Mouse (Mus musculus) heart, embryonic 14.5 days (tissue): ENCODE data around the gene Gid4. TPM values are rescaled to one million over a fixed set of nuclear protein-coding genes. Genes with fewer than 3 reads are reported as not detected.

Experiments
- ATAC-seq: fragments of 200-750 bp; cut with Nextera tagmentation; 2 replicates; pipeline ENCODE4 v1.8.0; 2017; ENCODE audit warnings: low read depth, moderate TSS enrichment; ENCODE audit not compliant: insufficient number of reproducible peaks, insufficient read depth, low FRiP score
- H3K27ac ChIP-seq, 2 experiments: fragments of 200-500 bp in 1 of 2; fragments of 300-500 bp in 1 of 2; sonication (generic) in 1 of 2; replicated peaks in 1 of 2; 2 replicates each; pipeline ENCODE4 v1.5.1; 2012 to 2014; ENCODE audit warnings: low read depth in 2 of 2, low read length in 2 of 2, control low read depth in 1 of 2, mild to moderate bottlenecking in 1 of 2, mixed read lengths in 1 of 2; ENCODE audit not compliant: control insufficient read depth in 1 of 2, insufficient read depth in 1 of 2
- H3K27me3 ChIP-seq: fragments of 300-500 bp; sonication (generic); 2 replicates; pipeline ENCODE4 v1.6.1; 2014; ENCODE audit warnings: mild to moderate bottlenecking, low read length, control low read depth; ENCODE audit not compliant: control insufficient read depth, insufficient read depth
- H3K36me3 ChIP-seq: fragments of 300-500 bp; sonication (generic); 2 replicates; pipeline ENCODE4 v1.6.1; 2014; ENCODE audit warnings: mild to moderate bottlenecking, control low read depth, low read length, mixed read lengths; ENCODE audit not compliant: control insufficient read depth, insufficient read depth
- H3K4me1 ChIP-seq, 2 experiments: fragments of 200-500 bp in 1 of 2; fragments of 300-500 bp in 1 of 2; sonication (generic) in 1 of 2; 2 replicates each; pipeline ENCODE4 v1.6.1; 2012 to 2014; ENCODE audit warnings: low read length in 2 of 2, control low read depth in 1 of 2, mixed read lengths in 1 of 2; ENCODE audit not compliant: control insufficient read depth in 2 of 2, insufficient read depth in 2 of 2
- H3K4me2 ChIP-seq: fragments of 300-500 bp; sonication (generic); 2 replicates; pipeline ENCODE4 v1.6.1; 2014; ENCODE audit warnings: mild to moderate bottlenecking, low read length
- H3K4me3 ChIP-seq, 2 experiments: fragments of 200-500 bp in 1 of 2; fragments of 300-500 bp in 1 of 2; sonication (generic) in 1 of 2; 2 replicates each; pipeline ENCODE4 v1.5.1; 2012 to 2014; ENCODE audit warnings: low read length in 2 of 2, mild to moderate bottlenecking in 2 of 2, control low read depth in 1 of 2, low read depth in 1 of 2, moderate library complexity in 1 of 2; ENCODE audit not compliant: control insufficient read depth in 1 of 2, insufficient read depth in 1 of 2
- H3K9ac ChIP-seq: fragments of 300-500 bp; sonication (generic); 2 replicates; pipeline ENCODE4 v1.6.1; 2014; ENCODE audit warnings: mild to moderate bottlenecking, low read length
- H3K9me3 ChIP-seq: fragments of 300-500 bp; sonication (generic); 2 replicates; pipeline ENCODE4 v1.6.1; 2016; ENCODE audit warnings: low read length, control low read depth; ENCODE audit not compliant: control insufficient read depth
- WGBS: fragments of 180-500 bp; shearing (Covaris S2); extraction: QIAGEN DNeasy Blood & Tissue Kit; methylation state at CpG from one replicate; pipeline ENCODE4 v1.1.7; 2014; 5-methylcytosine and 5-hydroxymethylcytosine counted together
- polyA plus RNA-seq: library from polyadenylated mRNA; unstranded; fragments of >200 nt; fragmentation: Nextera tagmentation; extraction: Ambion mirVana; gene quantifications from 2 replicates; pipeline ENCODE4 v1.2.1, GENCODE M21; 2014

Gid4 gene
- polyA plus RNA-seq, 1 experiment from 2014 or later, result 23.4 TPM

DNA sequence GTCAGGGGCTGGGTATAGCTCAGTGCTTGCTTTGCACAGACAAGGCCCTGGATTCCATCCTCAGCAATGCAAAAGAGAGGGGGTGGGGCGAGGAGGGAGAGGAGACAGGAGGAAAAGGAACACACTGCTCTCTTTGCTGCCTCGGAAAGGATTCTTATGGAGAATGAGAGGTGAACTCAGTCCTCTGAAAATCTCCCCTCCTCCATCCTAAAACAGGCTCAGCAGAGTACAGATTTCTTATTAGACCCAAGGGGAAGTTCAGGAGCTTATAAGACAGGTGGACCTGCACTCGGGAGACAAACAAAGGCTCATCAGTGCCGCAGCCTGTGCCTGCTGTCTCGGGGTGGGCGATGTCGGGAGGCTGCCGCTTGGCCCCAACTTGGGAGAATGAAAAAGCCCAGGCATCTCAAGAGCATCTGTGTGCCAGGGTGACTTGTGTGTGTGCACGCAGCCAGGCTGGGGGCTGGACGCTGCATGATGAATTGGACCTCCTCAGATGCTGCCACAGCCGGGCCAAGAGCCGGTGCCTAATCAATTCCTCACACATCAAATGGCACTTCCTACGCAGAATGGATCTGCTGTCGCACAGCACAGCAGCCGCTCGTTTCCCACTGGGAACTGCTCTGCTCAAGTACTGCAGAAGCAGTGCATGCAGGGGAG lies 32.1 kb upstream of the Gid4 start:
- Histone ChIP-seq H3K4me2 (peak overlapping the region; percentile 18; the same call in 1 of the 2 replicates), H3K4me1 (peaks cover 4% of the 10 kb centered on the region in 2 experiments; a peak in 2 of 4 replicates), H3K27ac (no peak overlapping the region), H3K27me3 (no peaks in the 10 kb centered on the region), H3K9ac (no peak overlapping the region), H3K9me3 (no peaks in the 10 kb centered on the region), H3K36me3 (no peaks in the 10 kb centered on the region), H3K4me3 (no peak overlapping the region)
- ATAC-seq, result no peak
- WGBS, result 9% methylated on average over 16 of the region's 16 CpGs

DNA sequence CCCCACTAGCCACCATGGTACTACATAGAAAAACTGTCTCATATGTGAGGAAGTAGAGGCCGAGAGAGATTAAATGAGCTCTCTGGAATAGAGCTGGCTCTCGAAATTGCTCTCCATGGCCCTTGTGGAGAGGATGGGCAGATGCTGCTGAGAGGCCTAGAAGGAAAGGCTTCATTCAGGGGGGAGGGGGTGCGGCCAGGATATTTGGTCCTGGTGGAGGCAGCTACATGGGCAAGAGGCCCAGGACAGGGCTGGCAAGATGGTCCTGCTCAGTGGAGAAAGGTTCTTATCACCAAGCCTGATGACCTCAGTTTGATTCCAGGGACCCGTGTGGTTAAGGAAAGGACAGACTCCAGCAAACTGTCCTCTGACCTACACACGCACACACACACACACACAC lies 31.0 kb upstream of the Gid4 start:
- H3K27me3 ChIP-seq, result no peaks in the 10 kb centered on the region
- no peak for ATAC-seq
- no peak overlapping the region for H3K27ac ChIP-seq
- H3K9me3 ChIP-seq, result no peaks in the 10 kb centered on the region
- no peak overlapping the region for H3K4me3 ChIP-seq
- H3K36me3 ChIP-seq, result no peaks in the 10 kb centered on the region
- H3K9ac ChIP-seq, result no peak overlapping the region
- no peak overlapping the region for H3K4me2 ChIP-seq
- peaks cover 4% of the 10 kb centered on the region in 2 experiments; a peak in 2 of 4 replicates for H3K4me1 ChIP-seq
- 64% methylated on average over 5 of the region's 5 CpGs for WGBS

DNA sequence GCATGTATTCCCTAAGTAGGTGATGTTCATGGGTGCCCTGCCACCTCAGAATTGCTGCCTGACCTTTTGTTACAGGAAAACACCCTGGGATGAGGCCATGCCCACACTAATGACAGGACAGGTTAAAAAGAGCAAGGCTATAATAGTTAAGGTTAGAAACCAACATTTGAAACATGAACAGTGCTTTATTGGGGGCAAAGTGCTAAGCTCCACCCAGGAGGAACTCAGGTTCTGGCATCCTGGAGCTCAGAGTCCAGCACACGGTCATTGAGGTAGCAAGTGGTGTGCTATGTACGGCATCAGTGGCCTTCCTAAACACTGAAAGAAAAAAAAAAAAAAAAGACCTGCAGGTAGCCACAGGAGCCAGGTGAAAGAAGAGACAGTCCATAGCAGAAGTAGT lies 29.0 kb upstream of the Gid4 start:
- H3K4me3 ChIP-seq, result no peak overlapping the region
- no peak overlapping the region for H3K27ac ChIP-seq
- peaks cover 4% of the 10 kb centered on the region in 2 experiments; a peak in 2 of 4 replicates for H3K4me1 ChIP-seq
- WGBS, result 75% methylated on average over 2 of the region's 2 CpGs
- no peak for ATAC-seq
- H3K4me2 ChIP-seq, result no peak overlapping the region
- H3K9ac ChIP-seq, result no peak overlapping the region
- no peaks in the 10 kb centered on the region for H3K27me3 ChIP-seq
- no peaks in the 10 kb centered on the region for H3K36me3 ChIP-seq
- no peaks in the 10 kb centered on the region for H3K9me3 ChIP-seq

DNA sequence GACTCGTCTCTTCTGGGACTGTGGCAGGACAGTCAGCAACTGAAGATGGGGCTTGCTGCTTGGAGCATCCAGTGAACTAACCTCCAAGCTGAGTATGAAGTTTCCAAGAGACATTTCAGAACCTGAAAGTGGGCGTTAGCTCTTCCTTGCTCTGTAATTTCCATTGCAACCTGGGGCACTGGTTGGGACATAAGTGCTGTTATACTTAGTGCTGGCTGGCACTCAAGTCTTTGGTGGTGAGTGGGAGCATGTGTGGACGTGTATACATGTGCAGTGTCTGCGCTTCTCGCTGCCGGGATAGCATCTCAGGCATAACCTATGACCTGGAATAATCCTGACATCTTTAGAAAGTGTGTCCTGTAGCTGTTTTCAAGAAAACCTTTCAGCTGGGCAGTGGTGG lies 25.6 kb upstream of the Gid4 start:
- no peaks in the 10 kb centered on the region for H3K27me3 ChIP-seq
- H3K4me2 ChIP-seq, result no peak overlapping the region
- H3K36me3 ChIP-seq, result no peaks in the 10 kb centered on the region
- no peak for ATAC-seq
- no peaks in the 10 kb centered on the region for H3K4me1 ChIP-seq
- H3K9ac ChIP-seq, result no peak overlapping the region
- 81% methylated on average over 6 of the region's 6 CpGs for WGBS
- no peak overlapping the region for H3K27ac ChIP-seq
- no peak overlapping the region for H3K4me3 ChIP-seq
- no peaks in the 10 kb centered on the region for H3K9me3 ChIP-seq

DNA sequence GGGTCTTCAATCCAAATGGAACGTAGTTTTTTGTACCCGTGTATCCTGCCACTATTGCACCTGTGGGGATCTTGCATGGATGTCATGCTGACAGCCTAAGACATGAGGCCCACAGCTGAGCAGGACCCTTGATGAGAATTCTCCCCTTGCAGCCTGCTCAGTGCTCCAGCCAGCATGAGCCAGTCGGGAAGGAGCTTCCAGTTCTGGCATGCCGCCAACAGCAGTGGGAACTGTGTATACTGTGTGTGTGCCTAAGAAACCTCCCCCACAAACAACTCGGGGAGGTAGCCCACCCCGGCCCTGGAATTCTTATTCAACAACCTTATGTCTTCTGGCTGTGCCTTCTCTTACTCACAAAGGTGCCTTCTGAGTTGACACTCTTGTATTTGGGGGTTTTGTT lies 20.4 kb upstream of the Gid4 start:
- Histone ChIP-seq H3K27ac (no peak overlapping the region), H3K9me3 (no peaks in the 10 kb centered on the region), H3K27me3 (no peaks in the 10 kb centered on the region), H3K4me1 (peaks cover 0 to 5% of the 10 kb centered on the region in 2 experiments; a peak in 1 of 4 replicates), H3K36me3 (peaks cover 16% of the 10 kb centered on the region), H3K9ac (no peak overlapping the region), H3K4me2 (no peak overlapping the region), H3K4me3 (no peak overlapping the region)
- 57% methylated on average over 6 of the region's 6 CpGs for WGBS
- no peak for ATAC-seq

DNA sequence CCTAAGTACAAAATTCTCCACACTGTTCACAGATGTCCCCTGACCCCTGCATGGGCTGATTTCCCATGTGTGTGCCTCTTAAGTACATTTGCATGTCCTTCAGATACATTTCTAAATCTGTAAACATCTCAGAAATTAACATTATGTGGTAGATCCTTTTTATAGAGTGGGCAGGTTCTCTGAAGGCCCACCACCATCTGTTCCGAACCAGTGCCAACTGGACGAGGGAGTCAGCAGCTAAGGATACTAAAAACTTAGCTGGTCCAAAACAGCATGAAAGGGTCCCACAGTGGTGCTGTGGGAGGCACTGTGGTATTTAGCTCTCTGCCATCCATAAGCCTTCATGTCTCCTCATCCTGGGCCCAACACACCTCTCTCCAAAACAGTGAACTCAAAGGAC lies 19.8 kb upstream of the Gid4 start:
- peaks cover 0 to 5% of the 10 kb centered on the region in 2 experiments; a peak in 1 of 4 replicates for H3K4me1 ChIP-seq
- H3K27ac ChIP-seq, result no peak overlapping the region
- H3K4me3 ChIP-seq, result no peak overlapping the region
- H3K4me2 ChIP-seq, result no peak overlapping the region
- WGBS, result 91% methylated on average over 2 of the region's 2 CpGs
- peaks cover 23% of the 10 kb centered on the region for H3K36me3 ChIP-seq
- no peak overlapping the region for H3K9ac ChIP-seq
- no peak for ATAC-seq
- no peaks in the 10 kb centered on the region for H3K9me3 ChIP-seq
- no peaks in the 10 kb centered on the region for H3K27me3 ChIP-seq

DNA sequence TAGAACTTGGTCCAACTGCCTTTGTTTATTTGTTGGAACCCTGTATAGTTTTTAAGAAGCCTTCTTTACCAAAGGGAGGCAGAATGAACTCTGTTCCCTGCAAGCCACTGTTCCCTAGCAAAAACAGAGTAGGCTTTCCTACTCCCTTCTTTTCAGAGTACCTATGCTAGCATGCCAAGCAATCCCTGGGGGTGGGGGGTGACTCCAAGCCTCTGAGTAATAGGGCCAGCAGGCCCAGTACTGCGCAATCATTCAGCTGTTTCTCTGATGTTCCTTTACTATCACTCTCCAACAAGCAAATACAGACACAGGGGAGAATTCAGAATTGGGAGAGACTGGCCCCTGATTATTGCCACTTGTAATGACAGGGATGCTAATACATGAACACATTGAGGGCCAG lies 10.3 kb upstream of the Gid4 start:
- Histone ChIP-seq H3K27ac (no peak overlapping the region), H3K4me1 (no peaks in the 10 kb centered on the region), H3K9me3 (no peaks in the 10 kb centered on the region), H3K4me3 (no peak overlapping the region), H3K4me2 (no peak overlapping the region), H3K27me3 (no peaks in the 10 kb centered on the region), H3K9ac (no peak overlapping the region), H3K36me3 (peaks cover 83% of the 10 kb centered on the region)
- 100% methylated on average over 1 of the region's 1 CpGs for WGBS
- no peak for ATAC-seq

DNA sequence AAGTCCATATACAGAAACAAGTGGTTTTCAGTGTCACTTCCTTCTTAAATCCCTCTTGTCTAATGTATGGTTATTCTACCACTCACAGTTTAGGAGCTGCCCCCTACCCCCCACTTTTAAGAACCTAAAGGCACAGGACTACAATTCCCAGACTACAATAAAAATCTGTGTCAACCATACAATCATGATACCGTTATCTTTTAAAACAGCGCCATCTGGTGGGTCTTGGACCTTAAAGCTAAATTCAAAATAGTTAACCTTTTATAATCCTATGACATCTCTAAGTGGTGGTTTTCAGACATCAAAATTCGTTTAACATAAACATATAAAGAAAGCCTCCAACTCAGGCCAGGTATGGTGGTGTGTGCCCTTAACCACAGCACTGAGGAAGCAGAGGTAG lies 4.8 kb upstream of the Gid4 start:
- H3K27me3 ChIP-seq, result no peaks in the 10 kb centered on the region
- no peak overlapping the region for H3K9ac ChIP-seq
- WGBS, result 11% methylated on average over 3 of the region's 3 CpGs
- H3K4me1 ChIP-seq, result peaks cover 4 to 10% of the 10 kb centered on the region in 2 experiments
- no peak for ATAC-seq
- no peak overlapping the region for H3K4me3 ChIP-seq
- peaks cover 27% of the 10 kb centered on the region for H3K36me3 ChIP-seq
- H3K4me2 ChIP-seq, result no peak overlapping the region
- no peak overlapping the region for H3K27ac ChIP-seq
- H3K9me3 ChIP-seq, result no peaks in the 10 kb centered on the region
